Mouse (Mus musculus) neural tube, embryonic 13.5 days (tissue): ENCODE data around the gene Slco4c1. TPM values are rescaled to one million over a fixed set of nuclear protein-coding genes. Genes with fewer than 3 reads are reported as not detected.

Experiments used
- ATAC-seq: fragments of 200-750 bp; cut with Nextera tagmentation; 2 replicates; pipeline ENCODE4 v1.8.0; 2017; ENCODE audit warnings: low read depth, mild to moderate bottlenecking, moderate TSS enrichment, moderate library complexity
- H3K27ac ChIP-seq: fragments of 300-500 bp; sonication (generic); replicated peaks from 2 replicates; pipeline ENCODE4 v1.5.1; 2015; ENCODE audit warnings: moderate library complexity, mild to moderate bottlenecking, inconsistent platforms
- H3K27me3 ChIP-seq: fragments of 300-500 bp; sonication (generic); 2 replicates; pipeline ENCODE4 v1.6.1; 2015; ENCODE audit warnings: mild to moderate bottlenecking, inconsistent platforms
- H3K36me3 ChIP-seq: fragments of 300-500 bp; sonication (generic); 2 replicates; pipeline ENCODE4 v1.6.1; 2015; ENCODE audit warnings: mild to moderate bottlenecking, inconsistent platforms
- H3K4me1 ChIP-seq: fragments of 300-500 bp; sonication (generic); replicated peaks from 2 replicates; pipeline ENCODE4 v1.6.1; 2015; ENCODE audit warnings: inconsistent platforms
- H3K4me2 ChIP-seq: fragments of 300-500 bp; sonication (generic); 2 replicates; pipeline ENCODE4 v1.6.1; 2015; ENCODE audit warnings: inconsistent platforms, mild to moderate bottlenecking, moderate library complexity
- H3K4me3 ChIP-seq: fragments of 300-500 bp; sonication (generic); 2 replicates; pipeline ENCODE4 v1.5.1; 2015; ENCODE audit warnings: mild to moderate bottlenecking, inconsistent platforms
- H3K9ac ChIP-seq: fragments of 300-500 bp; sonication (generic); 2 replicates; pipeline ENCODE4 v1.6.1; 2015; ENCODE audit warnings: moderate library complexity, mild to moderate bottlenecking, inconsistent platforms
- H3K9me3 ChIP-seq: fragments of 300-500 bp; sonication (generic); 2 replicates; pipeline ENCODE4 v1.6.1; 2016; ENCODE audit warnings: inconsistent platforms
- WGBS: fragments of 180-500 bp; shearing (Covaris S2); methylation state at CpG from one replicate; pipeline ENCODE4 v1.1.7; 2015; 5-methylcytosine and 5-hydroxymethylcytosine counted together
- polyA plus RNA-seq: library from polyadenylated mRNA; unstranded; fragments of >200 nt; fragmentation: Nextera tagmentation; extraction: Ambion mirVana; gene quantifications from 2 replicates; pipeline ENCODE4 v1.2.1, GENCODE M21; 2015

Slco4c1 gene
- polyA plus RNA-seq, 1 experiment from 2014 or later = 0.13 TPM

GRCm38 (mm10) chr1:96766535-96766934 lies 105.4 kb downstream of the Slco4c1 start:
- no peak overlapping the region for H3K4me2 ChIP-seq
- no peak overlapping the region for H3K9ac ChIP-seq
- no peak for ATAC-seq
- no peak overlapping the region for H3K27ac ChIP-seq
- no peaks in the 10 kb centered on the region for H3K4me1 ChIP-seq
- no peaks in the 10 kb centered on the region for H3K27me3 ChIP-seq
- 62% methylated on average over 1 of the region's 1 CpGs for whole genome bisulfite sequencing
- H3K36me3 ChIP-seq = no peaks in the 10 kb centered on the region
- no peaks in the 10 kb centered on the region for H3K9me3 ChIP-seq
- H3K4me3 ChIP-seq = no peak overlapping the region
